Mouse (Mus musculus) hindbrain, embryonic 10.5 days (tissue): ENCODE measurements around the gene Prcp. TPM values are rescaled to one million over a fixed set of nuclear protein-coding genes. Genes with fewer than 3 reads are reported as not detected.

Experiments
- DNase-seq: peaks from one replicate; pipeline ENCODE4 v3.0.0-alpha.2; 2017; ENCODE audit warnings: low spot score
- H3K27ac ChIP-seq: fragments of 300-500 bp; sonication (generic); 2 replicates; pipeline ENCODE4 v1.5.1; 2016; ENCODE audit warnings: mild to moderate bottlenecking, moderate library complexity
- H3K27me3 ChIP-seq: fragments of 300-500 bp; sonication (generic); 2 replicates; pipeline ENCODE4 v1.6.1; 2016; ENCODE audit warnings: mild to moderate bottlenecking; ENCODE audit not compliant: poor library complexity, insufficient read depth, severe bottlenecking
- H3K36me3 ChIP-seq: fragments of 300-500 bp; sonication (generic); 2 replicates; pipeline ENCODE4 v1.6.1; 2016; ENCODE audit warnings: mild to moderate bottlenecking, moderate library complexity
- H3K4me1 ChIP-seq: fragments of 300-500 bp; sonication (generic); replicated peaks from 2 replicates; pipeline ENCODE4 v1.6.1; 2016; ENCODE audit warnings: mild to moderate bottlenecking
- H3K4me3 ChIP-seq: fragments of 300-500 bp; sonication (generic); 2 replicates; pipeline ENCODE4 v1.5.1; 2016; ENCODE audit warnings: mild to moderate bottlenecking, moderate library complexity
- H3K9me3 ChIP-seq: fragments of 300-500 bp; sonication (generic); 2 replicates; pipeline ENCODE4 v1.6.1; 2016; ENCODE audit warnings: mild to moderate bottlenecking, moderate library complexity
- WGBS: fragments of 180-500 bp; shearing (Covaris S2); methylation state at CpG from one replicate; pipeline ENCODE4 v1.1.7; 2016; 5-methylcytosine and 5-hydroxymethylcytosine counted together
- polyA plus RNA-seq: library from polyadenylated mRNA; unstranded; fragments of >200 nt; fragmentation: Nextera tagmentation; extraction: Ambion mirVana; gene quantifications from 2 replicates; pipeline ENCODE4 v1.2.1, GENCODE M21; 2016

Gene Prcp
- 19.8 and 22.5 TPM in 2 replicates for polyA plus RNA-seq

DNA sequence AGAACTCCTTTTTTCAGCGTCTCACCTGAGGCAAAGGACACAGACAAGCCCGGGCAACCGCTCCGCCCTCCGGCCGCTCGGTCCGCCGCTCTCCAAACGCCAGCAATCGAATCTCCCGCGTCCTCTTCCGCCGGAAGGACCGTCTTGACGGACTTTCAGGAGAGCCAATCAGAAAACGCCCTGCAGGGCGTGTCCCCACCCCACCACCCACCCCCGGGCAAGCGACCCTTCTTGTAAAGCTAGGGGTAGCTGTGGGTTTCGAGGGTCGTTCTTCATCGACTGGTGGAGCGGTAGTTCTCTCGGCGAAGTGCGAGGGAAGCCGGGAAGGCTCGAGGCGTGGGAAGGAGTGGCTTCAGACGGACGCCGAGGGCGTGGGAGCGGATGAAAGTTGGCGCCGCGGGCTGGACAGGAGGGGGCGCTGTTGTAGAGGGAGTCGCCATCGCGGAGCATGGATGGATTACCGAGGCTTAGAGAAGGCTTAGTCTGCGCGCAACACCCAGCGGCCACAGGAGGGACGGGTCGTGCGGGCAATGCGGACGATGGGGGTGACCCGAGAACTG, at the start of gene Prcp, which contains the start of gene Ddias:
Gene Prcp (plus strand): TSS at position 355 of the 560 bp plus-strand sequence.
Gene Ddias (minus strand): TSS at position 132 of the 560 bp plus-strand sequence.
- H3K36me3 ChIP-seq, result peaks cover 5% of the 10 kb centered on the region; the same call in 1 of the 2 replicates
- whole genome bisulfite sequencing, result under 1% methylated on average over 53 of the region's 53 CpGs

DNA sequence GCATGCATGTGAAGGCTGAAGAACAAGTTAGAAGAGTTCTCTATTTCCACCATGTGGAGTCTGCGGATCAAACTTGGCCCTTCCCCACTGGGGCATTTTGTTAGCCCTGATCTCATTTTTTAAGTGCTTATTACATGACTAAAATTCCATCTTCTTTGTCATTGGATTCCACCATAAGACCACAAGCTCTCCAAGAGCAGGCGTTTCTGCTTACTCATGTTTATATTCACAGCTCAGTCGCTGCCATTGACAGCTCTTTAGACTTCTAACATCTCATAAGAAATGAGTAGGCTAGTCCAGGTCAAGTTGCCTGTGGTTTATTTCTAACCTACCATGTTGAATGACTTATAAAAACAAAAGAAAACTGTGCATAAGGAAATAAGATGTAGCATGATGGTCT, 48.0 kb upstream of the Prcp start:
- H3K27ac ChIP-seq, result no peak overlapping the region
- H3K4me1 ChIP-seq, result no peaks in the 10 kb centered on the region
- WGBS, result 90% methylated on average over 3 of the region's 3 CpGs
- no peaks in the 10 kb centered on the region for H3K36me3 ChIP-seq
- no peak overlapping the region for H3K4me3 ChIP-seq
- H3K9me3 ChIP-seq, result no peaks in the 10 kb centered on the region
- no peak for DNase-seq
- no peaks in the 10 kb centered on the region for H3K27me3 ChIP-seq

More for the DNA sequence above, at the start of gene Prcp, which contains the start of gene Ddias:
- Histone ChIP-seq H3K9me3 (no peaks in the 10 kb centered on the region), H3K4me1 (peaks cover 25% of the 10 kb centered on the region), H3K27ac (peak within 1 kb of the TSS; percentile 98), H3K4me3 (peak within 1 kb of the TSS; percentile 65), H3K27me3 (no peaks in the 10 kb centered on the region)
- DNase-seq, result peak; percentile 96

DNA sequence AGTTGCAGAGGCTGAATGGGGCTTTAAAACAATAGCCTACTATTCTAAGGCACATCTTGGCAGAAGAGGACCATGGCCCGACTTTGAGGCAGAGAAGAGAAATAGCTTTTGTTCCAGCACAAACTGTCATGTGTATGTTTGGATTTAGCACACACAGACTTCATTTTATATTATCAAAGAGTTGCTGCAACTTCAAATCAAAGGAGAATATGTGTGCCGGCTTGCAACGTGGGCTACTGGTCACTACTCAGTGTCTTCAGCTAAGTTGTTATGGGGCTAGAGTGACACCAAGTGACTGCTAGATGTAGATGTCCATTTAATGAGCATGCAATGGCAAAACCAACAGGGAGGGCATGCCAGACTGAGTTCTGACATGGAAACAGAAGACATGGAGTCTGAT, 46.3 kb upstream of the Prcp start:
- WGBS, result 56% methylated on average over 3 of the region's 3 CpGs
- DNase-seq, result no peak
- Histone ChIP-seq H3K4me1 (no peaks in the 10 kb centered on the region), H3K27me3 (no peaks in the 10 kb centered on the region), H3K4me3 (no peak overlapping the region), H3K27ac (no peak overlapping the region), H3K9me3 (no peaks in the 10 kb centered on the region), H3K36me3 (0 out of 2 replicates have a peak, but pooled peaks cover under 1% of the 10 kb centered on the region)

DNA sequence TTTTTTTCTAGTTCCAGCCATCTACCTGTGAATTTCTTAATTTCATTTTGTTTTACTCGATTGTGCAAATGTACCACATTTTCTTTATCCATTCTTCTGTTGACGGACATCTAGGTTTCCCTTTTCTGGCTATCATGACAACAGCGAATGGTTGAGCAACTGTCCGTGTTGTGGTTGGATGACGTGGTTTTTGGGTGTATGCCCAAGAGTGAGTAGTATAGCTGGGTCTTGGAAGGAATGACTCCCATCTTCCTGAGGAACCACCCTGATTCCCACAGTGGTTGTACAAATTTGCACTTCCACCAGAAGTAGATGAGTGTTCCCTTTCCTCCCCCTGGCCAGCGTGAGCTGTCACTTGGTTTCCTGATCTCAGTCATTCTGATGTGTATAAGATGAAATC, 41.9 kb upstream of the Prcp start:
- WGBS, result 92% methylated on average over 6 of the region's 6 CpGs
- DNase-seq, result no peak
- Histone ChIP-seq H3K36me3 (peaks cover 10% of the 10 kb centered on the region; the same call in 1 of the 2 replicates), H3K4me1 (no peaks in the 10 kb centered on the region), H3K27me3 (no peaks in the 10 kb centered on the region), H3K9me3 (no peaks in the 10 kb centered on the region), H3K4me3 (no peak overlapping the region), H3K27ac (no peak overlapping the region)

DNA sequence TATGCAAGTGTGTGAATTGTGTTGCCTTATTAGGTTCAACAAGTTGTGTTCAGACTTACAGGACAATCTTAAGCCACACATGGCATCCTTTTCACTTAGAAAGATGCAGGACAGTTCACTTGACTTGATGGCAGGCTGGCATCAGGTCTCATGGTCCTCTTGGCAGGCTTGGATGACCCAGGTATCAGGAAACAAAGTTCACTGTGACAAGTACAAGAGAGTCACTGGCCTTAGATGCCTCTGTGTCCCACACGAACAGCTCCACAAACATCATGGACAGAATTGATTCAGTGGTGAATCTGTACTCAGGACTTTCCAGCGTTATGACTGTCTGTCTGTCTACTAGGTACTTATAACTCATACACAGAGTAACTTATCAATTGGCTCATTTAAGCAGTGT, 39.9 kb upstream of the Prcp start:
- Histone ChIP-seq H3K9me3 (no peaks in the 10 kb centered on the region), H3K27me3 (no peaks in the 10 kb centered on the region), H3K4me3 (no peak overlapping the region), H3K27ac (no peak overlapping the region), H3K36me3 (peaks cover 10% of the 10 kb centered on the region; the same call in 1 of the 2 replicates), H3K4me1 (no peaks in the 10 kb centered on the region)
- no peak for DNase-seq
- WGBS, result 97% methylated on average over 2 of the region's 2 CpGs

DNA sequence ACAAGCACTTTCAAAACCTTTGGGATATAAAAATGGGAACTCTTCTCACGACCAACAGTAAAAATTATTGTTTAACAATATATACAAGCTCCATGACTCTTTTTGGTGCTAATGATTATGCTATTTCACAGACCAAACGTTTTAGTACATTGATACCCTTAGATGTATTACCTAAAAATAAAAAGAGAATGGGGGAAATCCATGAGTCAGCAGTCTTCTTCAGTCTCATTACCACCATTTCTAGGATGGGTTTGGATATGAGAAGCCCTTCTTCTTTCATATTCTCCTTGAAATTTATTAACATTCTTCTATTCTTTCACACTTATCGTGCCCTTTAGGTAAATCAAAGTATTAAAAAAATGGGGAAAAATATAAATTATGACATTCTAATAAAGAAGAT, 37.8 kb upstream of the Prcp start:
- WGBS, result 82% methylated on average over 3 of the region's 3 CpGs
- no peak overlapping the region for H3K27ac ChIP-seq
- H3K9me3 ChIP-seq, result no peaks in the 10 kb centered on the region
- no peak for DNase-seq
- no peaks in the 10 kb centered on the region for H3K4me1 ChIP-seq
- no peaks in the 10 kb centered on the region for H3K27me3 ChIP-seq
- peaks cover 10% of the 10 kb centered on the region; the same call in 1 of the 2 replicates for H3K36me3 ChIP-seq
- no peak overlapping the region for H3K4me3 ChIP-seq

DNA sequence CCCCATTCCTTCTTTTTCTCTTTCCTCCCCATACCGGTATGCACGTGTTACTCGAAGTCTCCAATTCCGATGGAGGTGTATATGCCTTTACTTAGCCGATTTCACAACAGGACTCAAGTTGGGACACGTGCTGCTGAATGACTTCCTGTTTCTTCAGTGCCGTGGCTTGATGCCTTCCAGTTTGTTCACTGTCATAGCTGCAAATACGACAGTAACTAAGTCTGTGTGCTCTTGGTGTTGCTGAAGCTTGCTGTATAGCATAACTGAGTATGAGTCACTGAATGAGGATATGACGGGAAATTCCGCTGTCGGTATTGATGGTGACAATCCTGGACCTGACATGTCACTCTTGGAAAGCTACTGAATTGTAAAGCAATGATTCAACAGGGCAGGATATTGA, 37.0 kb upstream of the Prcp start:
- H3K27me3 ChIP-seq, result no peaks in the 10 kb centered on the region
- no peak overlapping the region for H3K4me3 ChIP-seq
- H3K27ac ChIP-seq, result no peak overlapping the region
- peaks cover 10% of the 10 kb centered on the region; the same call in 1 of the 2 replicates for H3K36me3 ChIP-seq
- no peaks in the 10 kb centered on the region for H3K4me1 ChIP-seq
- 92% methylated on average over 11 of the region's 11 CpGs for WGBS
- no peaks in the 10 kb centered on the region for H3K9me3 ChIP-seq
- DNase-seq, result no peak

DNA sequence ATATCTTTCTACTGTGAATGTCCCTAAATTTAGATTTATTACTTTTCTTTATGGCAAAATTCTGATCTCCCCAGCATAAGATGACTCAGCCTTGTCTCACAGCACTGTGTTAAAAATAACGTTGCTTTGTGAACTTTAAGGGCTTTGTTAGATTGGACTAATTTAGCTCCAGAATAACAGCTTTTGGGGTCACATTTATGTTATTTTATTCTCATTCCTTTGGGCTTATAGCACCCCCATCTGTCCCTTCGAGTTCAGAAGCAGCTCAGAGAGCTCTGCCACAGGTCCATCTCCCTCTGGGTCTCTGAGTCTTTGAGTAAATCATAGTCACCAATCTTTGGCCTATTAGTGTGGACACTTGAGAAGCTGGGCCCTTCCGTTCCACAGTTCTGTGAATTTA, 36.4 kb upstream of the Prcp start:
- no peaks in the 10 kb centered on the region for H3K4me1 ChIP-seq
- no peak overlapping the region for H3K27ac ChIP-seq
- no peak overlapping the region for H3K4me3 ChIP-seq
- no peak for DNase-seq
- WGBS, result 82% methylated on average over 3 of the region's 3 CpGs
- peaks cover 10% of the 10 kb centered on the region; the same call in 1 of the 2 replicates for H3K36me3 ChIP-seq
- H3K27me3 ChIP-seq, result no peaks in the 10 kb centered on the region
- no peaks in the 10 kb centered on the region for H3K9me3 ChIP-seq

DNA sequence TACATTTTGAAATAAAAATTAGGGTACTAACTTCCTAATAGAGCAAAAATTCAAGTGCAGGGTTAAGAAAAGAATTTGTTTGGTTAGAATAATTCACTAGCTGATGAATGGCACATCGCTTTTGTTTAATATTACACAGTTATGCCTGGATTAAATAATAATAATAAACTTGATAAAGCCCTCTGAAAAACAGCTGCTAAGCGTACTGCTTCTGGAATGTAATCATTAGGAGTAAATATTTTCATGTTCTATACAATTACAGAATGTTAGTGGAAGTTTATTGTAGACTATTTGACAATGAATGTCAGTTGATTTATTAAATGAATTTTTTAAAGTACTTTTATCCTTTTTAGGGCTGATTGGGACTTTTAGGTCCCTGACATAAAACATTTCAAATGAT, 32.0 kb upstream of the Prcp start:
- 82% methylated on average over 2 of the region's 2 CpGs for WGBS

DNA sequence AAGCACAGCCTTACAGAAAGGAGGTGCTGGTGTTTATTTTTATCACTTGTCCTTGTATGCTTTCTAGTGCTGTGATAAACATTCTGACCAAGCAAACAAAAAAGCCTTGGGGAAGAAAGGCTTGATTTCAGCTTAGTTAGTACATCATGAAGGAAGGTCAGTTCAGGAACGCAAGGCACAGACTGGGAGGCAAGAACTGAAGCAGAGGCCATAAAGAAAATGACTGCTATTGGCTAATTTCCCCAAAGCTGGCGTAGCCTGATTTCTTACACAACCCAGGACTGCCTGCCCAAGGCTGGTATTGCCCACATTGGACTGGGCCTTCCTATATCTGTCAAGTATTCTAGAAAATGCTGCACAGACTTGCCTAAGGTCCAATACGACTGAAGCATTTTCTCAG, 26.0 kb upstream of the Prcp start:
- Histone ChIP-seq H3K9me3 (no peaks in the 10 kb centered on the region), H3K27ac (no peak overlapping the region), H3K4me3 (no peak overlapping the region), H3K36me3 (no peaks in the 10 kb centered on the region), H3K4me1 (no peaks in the 10 kb centered on the region), H3K27me3 (no peaks in the 10 kb centered on the region)
- WGBS, result 93% methylated on average over 3 of the region's 3 CpGs
- DNase-seq, result no peak

More for the DNA sequence above, 32.0 kb upstream of the Prcp start:
- no peak for DNase-seq
- no peaks in the 10 kb centered on the region for H3K4me1 ChIP-seq
- H3K9me3 ChIP-seq, result no peaks in the 10 kb centered on the region
- no peaks in the 10 kb centered on the region for H3K36me3 ChIP-seq
- no peak overlapping the region for H3K27ac ChIP-seq
- H3K27me3 ChIP-seq, result no peaks in the 10 kb centered on the region
- no peak overlapping the region for H3K4me3 ChIP-seq

DNA sequence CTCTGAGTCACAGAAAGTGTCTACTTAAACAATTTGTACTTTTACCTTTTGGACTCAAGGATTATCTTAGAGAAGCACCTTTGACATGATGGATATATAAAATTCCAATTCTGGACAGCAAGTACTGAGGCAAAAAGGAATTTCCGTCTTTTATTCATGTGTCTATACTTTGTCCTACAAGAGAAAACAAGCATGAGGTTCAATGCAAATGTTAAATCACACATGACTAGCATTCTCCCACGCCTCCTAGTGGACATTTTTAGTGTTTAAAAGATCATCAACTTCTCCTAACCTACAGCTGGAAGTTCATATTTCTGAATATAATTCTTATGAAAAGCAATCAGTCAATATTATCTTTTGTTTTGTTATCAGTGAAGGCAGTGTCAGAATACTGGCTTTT, 7.7 kb upstream of the Prcp start:
- no peak for DNase-seq

DNA sequence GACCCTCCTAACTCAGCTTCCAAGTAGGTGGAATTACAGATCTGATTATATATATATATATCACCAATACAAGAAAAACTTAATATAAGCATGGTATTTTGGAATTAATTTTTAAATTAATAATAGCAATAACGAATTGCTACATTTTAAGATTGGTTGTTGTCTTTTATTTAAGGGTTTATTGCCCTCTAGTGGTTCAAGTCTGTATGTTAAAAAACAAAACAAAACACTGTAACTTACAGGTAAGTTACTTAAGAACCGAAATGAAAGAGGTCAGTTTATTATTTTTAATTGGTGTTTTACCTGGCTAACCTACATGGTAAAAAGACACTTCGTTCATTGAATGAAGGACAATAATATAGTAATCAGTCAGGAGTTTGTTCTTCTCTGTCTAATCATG, 4.1 kb upstream of the Prcp start:
- Histone ChIP-seq H3K4me1 (peaks cover 7% of the 10 kb centered on the region), H3K27me3 (no peaks in the 10 kb centered on the region), H3K4me3 (no peak overlapping the region), H3K36me3 (peaks cover 24% of the 10 kb centered on the region), H3K9me3 (no peaks in the 10 kb centered on the region), H3K27ac (no peak overlapping the region)
- DNase-seq, result no peak
- 84% methylated on average over 3 of the region's 3 CpGs for WGBS

More for the DNA sequence above, 7.7 kb upstream of the Prcp start:
- no peaks in the 10 kb centered on the region for H3K27me3 ChIP-seq
- no peaks in the 10 kb centered on the region for H3K4me1 ChIP-seq
- no peaks in the 10 kb centered on the region for H3K9me3 ChIP-seq
- no peak overlapping the region for H3K4me3 ChIP-seq
- no peak overlapping the region for H3K27ac ChIP-seq
- 39% methylated on average over 2 of the region's 2 CpGs for WGBS
- H3K36me3 ChIP-seq, result peaks cover 36% of the 10 kb centered on the region

DNA sequence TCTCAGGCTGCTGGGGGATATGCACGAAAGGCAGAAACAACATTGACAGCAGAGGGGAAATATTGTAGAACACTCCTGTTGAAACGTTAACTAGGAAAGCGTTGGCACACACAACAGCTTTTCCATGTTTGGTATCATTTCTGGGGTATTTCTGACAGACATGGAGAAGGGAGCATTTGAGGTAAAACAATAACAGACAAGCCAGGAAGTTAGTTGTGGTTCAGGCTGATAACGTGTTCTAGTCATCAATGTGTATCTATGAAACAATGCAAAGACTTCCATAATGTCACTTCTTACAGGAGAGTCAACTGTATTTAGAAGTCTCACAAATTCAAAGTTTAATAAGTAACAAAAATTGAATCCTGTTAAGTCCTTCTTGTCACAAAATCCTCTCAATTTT, 2.7 kb upstream of the Prcp start:
- no peak for DNase-seq
- 90% methylated on average over 4 of the region's 4 CpGs for WGBS
- Histone ChIP-seq H3K27me3 (no peaks in the 10 kb centered on the region), H3K36me3 (peaks cover 16% of the 10 kb centered on the region), H3K9me3 (no peaks in the 10 kb centered on the region), H3K4me3 (no peak overlapping the region), H3K27ac (no peak overlapping the region), H3K4me1 (peaks cover 19% of the 10 kb centered on the region)
